ENCODE assay signal across 8 mouse cellular contexts in genomic region chr6:37871137-37871851, GRCm38 (mm10). TPM values are rescaled to one million over a fixed set of nuclear protein-coding genes. Genes with fewer than 3 reads are reported as not detected.
A peak's percentile ranks its signal among the peaks of the same experiment; 100 is the strongest.
DNase-seq lines count a peak whose midpoint lies in the region; ATAC-seq lines count a peak whose summit lies in the region.

No protein-coding gene starts in this region.

- peak; percentile 73 for DNase-seq in Muller cell, postnatal 12 days (ENCODE audit: inconsistent ontology term)
- DNase-seq in cerebellum, postnatal 10 days, result peak; percentile 74 to 79
- peak; percentile 34 to 47 for DNase-seq in frontal cortex, postnatal 36 days (ENCODE audit: low spot score in 2 of 2)
- peak; percentile 9 to 68 for DNase-seq in left cerebral cortex, postnatal 10 days (ENCODE audit: extremely low spot score in 1 of 2, low spot score in 2 of 2)
- peak; percentile 55 for DNase-seq in right cerebral cortex, postnatal 14 days

- ATAC-seq in hindbrain, embryonic 15.5 days (ENCODE audit: low FRiP score, low read depth), result peak; percentile 46
- peak; percentile 19 for ATAC-seq in megakaryocyte progenitor cell, adult 5-6 weeks (replicated peaks; ENCODE audit: poor library complexity)
- no peak for ATAC-seq in erythroid progenitor cell, adult 5-6 weeks (replicated peaks; ENCODE audit: low FRiP score, poor library complexity, severe bottlenecking)

- H3K36me3 ChIP-seq in hindbrain, embryonic 15.5 days, result peaks cover 26% of the 10 kb centered on the region

- peak overlapping the region; percentile 54 for H3K4me2 ChIP-seq in hindbrain, embryonic 15.5 days

- peak overlapping the region; percentile 75 for H3K9ac ChIP-seq in hindbrain, embryonic 15.5 days

- H3K27ac ChIP-seq in hindbrain, embryonic 15.5 days (replicated peaks), result peak overlapping the region; percentile 99

- H3K27me3 ChIP-seq in hindbrain, embryonic 15.5 days, result no peaks in the 10 kb centered on the region

- H3K9me3 ChIP-seq in hindbrain, embryonic 15.5 days, result peaks cover 27% of the 10 kb centered on the region

- intact Hi-C loops in left cerebral cortex, postnatal 10 days (cut with DNase I), result loop anchor here (2.0 kb wide), 1 partner anchor 278 kb away; no protein-coding TSS in a partner anchor

- H3K4me1 ChIP-seq in hindbrain, embryonic 15.5 days (replicated peaks), result 0 out of 2 replicates have a peak, but pooled peaks cover 4% of the 10 kb centered on the region

- H3K4me3 ChIP-seq in hindbrain, embryonic 15.5 days, result peak overlapping the region; percentile 91

- WGBS in hindbrain, embryonic 15.5 days, result under 1% methylated on average over 51 of the region's 70 CpGs

RNA-seq across cellular contexts. Expression of gene Trim24, which starts 0.7 kb away (rescaled TPM):
- 17.8 and 18.4 TPM in 2 replicates for polyA plus RNA-seq in hindbrain, embryonic 15.5 days (2015; fragmentation: Nextera tagmentation; extraction: Ambion mirVana)
- 10 to 100 TPM; 39.1 to 43.0 TPM for total RNA-seq in left cerebral cortex, postnatal 10 days (2021)
- 23.4 and 30.3 TPM in 2 replicates for total RNA-seq in megakaryocyte progenitor cell, adult 5-6 weeks (2015)
- total RNA-seq in megakaryocyte progenitor cell, adult 5-6 weeks (2017), result 12.0 and 22.4 TPM in 2 replicates
- 38.6 and 48.6 TPM in 2 replicates for total RNA-seq in erythroid progenitor cell, adult 5-6 weeks (2015; ENCODE audit: low replicate concordance)
- 38.4 and 41.3 TPM in 2 replicates for total RNA-seq in erythroid progenitor cell, adult 5-6 weeks (2017; ENCODE audit: low replicate concordance)
